Mouse (Mus musculus) lung, postnatal 0 days (tissue): ENCODE results near the gene Cd300ld2. TPM values are rescaled to one million over a fixed set of nuclear protein-coding genes. Genes with fewer than 3 reads are reported as not detected.
A peak's percentile ranks its signal among the peaks of the same experiment; 100 is the strongest.
"Not testable (repeated sequence)": the region's sequence is repeated elsewhere in the genome, so short reads cannot be mapped to it uniquely, and the experiment has no call there.

Source experiments
- ATAC-seq: fragments of 200-750 bp; cut with Nextera tagmentation; 2 replicates; pipeline ENCODE4 v1.8.0; 2017; ENCODE audit warnings: moderate library complexity
- DNase-seq: peaks from one replicate; pipeline ENCODE4 v3.0.0-alpha.2; 2016; ENCODE audit warnings: low spot score
- H3K27ac ChIP-seq: fragments of 300-500 bp; sonication (generic); 2 replicates; pipeline ENCODE4 v1.5.1; 2014; ENCODE audit warnings: antibody characterized with exemption, mild to moderate bottlenecking, low read length, mixed read lengths
- H3K27me3 ChIP-seq: fragments of 300-500 bp; sonication (generic); replicated peaks from 2 replicates; pipeline ENCODE4 v1.6.1; 2014; ENCODE audit warnings: low read length, mixed read lengths; ENCODE audit not compliant: insufficient read depth
- H3K36me3 ChIP-seq: fragments of 300-500 bp; sonication (generic); 2 replicates; pipeline ENCODE4 v1.6.1; 2014; ENCODE audit warnings: low read length, mixed read lengths; ENCODE audit not compliant: insufficient read depth
- H3K4me1 ChIP-seq: fragments of 300-500 bp; sonication (generic); 2 replicates; pipeline ENCODE4 v1.6.1; 2014; ENCODE audit warnings: antibody characterized with exemption, low read depth, low read length, mixed read lengths; ENCODE audit not compliant: insufficient read depth
- H3K4me2 ChIP-seq: fragments of 300-500 bp; sonication (generic); replicated peaks from 2 replicates; pipeline ENCODE4 v1.6.1; 2014; ENCODE audit warnings: low read depth, mild to moderate bottlenecking, low read length, moderate library complexity, mixed read lengths
- H3K4me3 ChIP-seq: fragments of 300-500 bp; sonication (generic); 2 replicates; pipeline ENCODE4 v1.5.1; 2014; ENCODE audit warnings: low read depth, low read length
- H3K9ac ChIP-seq: fragments of 300-500 bp; sonication (generic); replicated peaks from 2 replicates; pipeline ENCODE4 v1.6.1; 2014; ENCODE audit warnings: low read depth, mild to moderate bottlenecking
- H3K9me3 ChIP-seq: fragments of 300-500 bp; sonication (generic); 2 replicates; pipeline ENCODE4 v1.6.1; 2016; ENCODE audit warnings: low read length, mixed read lengths
- CTCF ChIP-seq: IDR thresholded peaks from 2 replicates; pipeline ENCODE4 v1.5.1; 2016; ENCODE audit warnings: antibody characterized with exemption, mild to moderate bottlenecking
- EP300 ChIP-seq: IDR thresholded peaks from 2 replicates; pipeline ENCODE4 v1.6.1; 2016; ENCODE audit warnings: antibody characterized with exemption, mild to moderate bottlenecking, control low read depth
- WGBS: fragments of 180-500 bp; shearing (Covaris S2); extraction: QIAGEN DNeasy Blood & Tissue Kit; methylation state at CpG from one replicate; pipeline ENCODE4 v1.1.7; 2014; 5-methylcytosine and 5-hydroxymethylcytosine counted together
- polyA plus RNA-seq: library from polyadenylated mRNA; unstranded; fragments of >200 nt; fragmentation: Nextera tagmentation; extraction: Ambion mirVana; gene quantifications from 2 replicates; pipeline ENCODE4 v1.2.1, GENCODE M21; 2015

Gene Cd300ld2
- polyA plus RNA-seq, 1 experiment from 2014 or later = not detected

DNA sequence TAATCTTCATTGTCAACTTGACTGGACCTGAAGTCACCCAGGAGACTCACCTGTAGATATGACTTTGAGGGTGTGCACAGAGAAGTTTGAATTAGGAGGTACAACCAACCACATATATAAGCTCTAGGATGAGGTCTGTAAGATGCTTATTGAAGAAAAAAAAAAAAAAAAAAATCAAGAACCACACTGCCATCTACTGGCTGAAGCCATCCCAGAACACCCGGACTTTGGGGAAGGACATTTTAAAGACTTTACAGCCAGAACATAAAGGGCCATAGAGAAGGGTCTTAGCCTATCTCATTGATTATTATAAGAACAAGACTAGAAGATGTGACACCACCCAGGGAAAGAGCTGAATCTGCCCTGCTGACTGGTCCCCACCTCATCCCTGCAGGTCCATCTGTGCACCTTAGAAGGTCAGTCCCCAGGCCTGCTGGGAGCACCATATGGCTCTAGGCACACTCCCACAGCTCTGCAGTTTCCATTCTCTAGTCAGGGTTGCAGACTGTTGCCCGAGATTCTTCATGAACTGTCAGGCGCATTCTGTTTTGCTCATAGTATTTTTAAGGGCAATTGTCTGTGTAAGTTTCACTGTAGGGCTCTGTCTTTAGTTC is 33.4 kb upstream of the Cd300ld2 start:
- no peak for DNase-seq
- TF ChIP-seq CTCF = peak; percentile 18; the same call in 1 of the 2 replicates
- no peak for TF ChIP-seq EP300
- Histone ChIP-seq H3K27ac (no peak overlapping the region), H3K27me3 (no peaks in the 10 kb centered on the region), H3K4me2 (no peak overlapping the region), H3K4me1 (no peaks in the 10 kb centered on the region), H3K36me3 (no peaks in the 10 kb centered on the region), H3K9me3 (no peaks in the 10 kb centered on the region), H3K4me3 (no peak overlapping the region), H3K9ac (no peak overlapping the region)
- 35% methylated on average over 3 of the region's 3 CpGs for WGBS
- no peak for ATAC-seq

DNA sequence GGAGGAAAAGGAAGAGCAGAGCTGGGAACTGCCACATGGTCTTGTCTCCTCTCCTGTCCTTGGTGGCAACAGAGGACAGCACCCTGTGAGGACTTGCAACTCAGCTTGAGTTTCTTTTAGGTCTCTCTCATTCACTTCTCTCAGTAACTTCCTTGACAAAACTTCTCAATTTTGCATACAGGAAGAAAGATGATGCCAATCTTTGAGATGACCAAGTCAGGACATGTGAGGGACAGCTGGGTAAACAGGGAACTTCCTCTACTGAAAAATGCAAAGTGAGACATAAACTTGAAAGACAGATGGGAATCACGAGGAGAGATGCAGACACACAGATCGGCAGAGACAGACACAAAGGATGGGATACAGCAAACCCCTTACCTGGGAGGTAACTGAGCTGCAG is 32.3 kb upstream of the Cd300ld2 start, which contains the start of gene Cd300ld3:
Gene Cd300ld3, minus strand, starts transcription at position 151 of the 400 bp plus-strand sequence.
- WGBS = 43% methylated on average over 2 of the region's 2 CpGs
- no peak for TF ChIP-seq EP300
- no peak for TF ChIP-seq CTCF

DNA sequence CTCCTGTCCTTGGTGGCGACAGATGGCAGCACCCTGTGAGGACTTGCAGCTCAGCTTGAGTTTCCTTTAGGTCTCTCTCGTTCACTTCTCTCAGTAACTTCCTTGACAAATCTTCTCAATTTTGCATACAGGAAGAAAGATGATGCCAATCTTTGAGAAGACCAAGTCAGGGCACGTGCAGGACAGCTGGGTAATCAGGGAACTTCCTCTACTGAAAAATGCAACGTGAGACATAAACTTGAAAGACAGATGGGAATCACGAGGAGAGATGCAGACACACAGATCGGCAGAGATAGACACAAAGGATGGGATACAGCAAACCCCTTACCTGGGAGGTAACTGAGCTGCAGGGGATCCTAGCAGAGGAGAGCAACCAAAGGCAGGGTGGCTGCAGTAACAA is 21.7 kb upstream of the Cd300ld2 start, which contains the start of gene Cd300ld5:
Gene Cd300ld5, minus strand, starts transcription at position 101 of the 400 bp plus-strand sequence.
- not testable (repeated sequence) for H3K9me3 ChIP-seq, H3K4me2 ChIP-seq, ATAC-seq, H3K27me3 ChIP-seq, DNase-seq, H3K4me3 ChIP-seq, H3K27ac ChIP-seq, H3K9ac ChIP-seq, H3K4me1 ChIP-seq, H3K36me3 ChIP-seq
- no CpG with 5 or more reads among the region's 6 CpGs for WGBS

More for the DNA sequence above, 32.3 kb upstream of the Cd300ld2 start, which contains the start of gene Cd300ld3:
- Histone ChIP-seq H3K27me3 (no peaks in the 10 kb centered on the region), H3K9ac (no peak within 1 kb of the TSS), H3K4me2 (no peak within 1 kb of the TSS), H3K36me3 (no peaks in the 10 kb centered on the region), H3K4me3 (no peak within 1 kb of the TSS), H3K27ac (no peak within 1 kb of the TSS), H3K4me1 (no peaks in the 10 kb centered on the region), H3K9me3 (no peaks in the 10 kb centered on the region)
- ATAC-seq = no peak
- no peak for DNase-seq

DNA sequence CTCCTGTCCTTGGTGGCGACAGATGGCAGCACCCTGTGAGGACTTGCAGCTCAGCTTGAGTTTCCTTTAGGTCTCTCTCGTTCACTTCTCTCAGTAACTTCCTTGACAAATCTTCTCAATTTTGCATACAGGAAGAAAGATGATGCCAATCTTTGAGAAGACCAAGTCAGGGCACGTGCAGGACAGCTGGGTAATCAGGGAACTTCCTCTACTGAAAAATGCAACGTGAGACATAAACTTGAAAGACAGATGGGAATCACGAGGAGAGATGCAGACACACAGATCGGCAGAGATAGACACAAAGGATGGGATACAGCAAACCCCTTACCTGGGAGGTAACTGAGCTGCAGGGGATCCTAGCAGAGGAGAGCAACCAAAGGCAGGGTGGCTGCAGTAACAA is 10.9 kb upstream of the Cd300ld2 start, which contains the start of gene Cd300ld4:
Gene Cd300ld4, minus strand, starts transcription at position 101 of the 400 bp plus-strand sequence.
- H3K9ac ChIP-seq, H3K9me3 ChIP-seq, H3K4me3 ChIP-seq, H3K36me3 ChIP-seq, H3K4me1 ChIP-seq, ATAC-seq, H3K27me3 ChIP-seq, DNase-seq, H3K27ac ChIP-seq, H3K4me2 ChIP-seq: not testable (repeated sequence)
- no CpG with 5 or more reads among the region's 6 CpGs for WGBS

DNA sequence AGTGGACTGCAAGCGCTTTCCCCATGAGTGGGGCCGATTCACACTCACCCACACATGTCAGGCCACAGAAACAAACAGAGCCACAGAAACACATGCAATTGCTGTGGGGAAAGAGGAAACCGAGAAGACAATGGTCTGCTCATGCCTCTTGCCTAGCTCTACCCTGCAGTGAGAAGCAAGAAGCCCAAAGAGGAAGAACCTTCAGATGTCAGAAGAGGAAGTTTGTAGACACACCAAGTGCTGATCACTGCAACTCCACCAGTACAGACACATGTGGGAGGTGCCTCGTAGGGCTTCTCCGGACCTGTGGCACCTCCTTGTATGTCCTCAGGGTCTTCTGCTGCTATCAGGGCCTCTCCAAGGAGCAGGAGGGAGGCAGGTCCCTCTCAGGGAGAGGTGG is 11.9 kb downstream of the Cd300ld2 start:
- no peaks in the 10 kb centered on the region for H3K27me3 ChIP-seq
- no peak overlapping the region for H3K9ac ChIP-seq
- no peak overlapping the region for H3K4me3 ChIP-seq
- no peaks in the 10 kb centered on the region for H3K4me1 ChIP-seq
- no peaks in the 10 kb centered on the region for H3K9me3 ChIP-seq
- H3K27ac ChIP-seq = no peak overlapping the region
- no peak for TF ChIP-seq CTCF
- TF ChIP-seq EP300 = no peak
- DNase-seq (peak; percentile 44), ATAC-seq (peak; percentile 23; the same call in 1 of the 2 replicates)
- WGBS = 60% methylated on average over 5 of the region's 5 CpGs
- no peak overlapping the region for H3K4me2 ChIP-seq
- H3K36me3 ChIP-seq = no peaks in the 10 kb centered on the region

DNA sequence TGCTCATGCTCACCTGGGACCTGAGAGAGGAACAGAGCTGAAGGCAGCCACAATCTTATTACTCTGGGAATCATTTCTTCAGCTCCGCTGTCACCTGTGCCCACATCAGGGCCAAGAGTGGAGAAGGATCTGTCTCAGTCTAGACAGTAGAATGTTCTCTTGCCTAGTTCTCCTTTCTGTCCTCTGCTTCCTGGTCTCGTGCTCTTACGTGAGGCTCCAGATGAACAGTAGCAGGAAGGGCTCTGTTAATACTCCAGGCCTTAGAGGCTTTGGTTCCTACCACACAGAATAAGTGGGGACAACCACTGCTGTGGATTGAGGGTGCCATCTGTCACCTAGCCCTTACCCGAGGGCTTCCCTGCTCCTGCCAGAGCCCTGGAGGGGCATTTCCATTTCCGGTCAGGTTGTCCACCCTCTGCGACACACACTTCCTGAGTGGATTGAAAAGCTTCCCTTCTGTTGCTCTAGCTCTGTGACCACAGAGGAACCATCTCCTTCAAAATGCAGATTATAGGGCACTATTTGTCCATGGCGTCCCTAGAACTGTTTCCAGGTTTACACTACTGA is 14.4 kb downstream of the Cd300ld2 start, which contains the start of gene Cd300c2:
Gene Cd300c2, minus strand, starts transcription at position 407 of the 567 bp plus-strand sequence.
- Histone ChIP-seq H3K27me3 (no peaks in the 10 kb centered on the region), H3K4me2 (no peak within 1 kb of the TSS), H3K27ac (no peak within 1 kb of the TSS), H3K36me3 (no peaks in the 10 kb centered on the region), H3K9me3 (no peaks in the 10 kb centered on the region), H3K4me1 (no peaks in the 10 kb centered on the region), H3K4me3 (no peak within 1 kb of the TSS), H3K9ac (no peak within 1 kb of the TSS)
- ATAC-seq (no peak; the same call in 1 of the 2 replicates), DNase-seq (peak; percentile 17)
- TF ChIP-seq EP300 (no peak), CTCF (no peak)
- 80% methylated on average over 7 of the region's 7 CpGs for WGBS
